Mouse (Mus musculus) left cerebral cortex, adult 2 months (tissue): ENCODE data around the gene Tmem240. TPM values are rescaled to one million over a fixed set of nuclear protein-coding genes. Genes with fewer than 3 reads are reported as not detected.

Experiments used
- DNase-seq, 2 experiments: peaks; one replicate each; pipeline ENCODE4 v3.0.0; 2021 to 2022; ENCODE audit warnings: low spot score in 2 of 2, mixed read lengths in 1 of 2; ENCODE audit errors: extremely low spot score in 1 of 2
- H3K27ac ChIP-seq: fragments of 200-600 bp; 2 replicates; pipeline ENCODE4 v1.8.1; 2022
- H3K4me3 ChIP-seq: fragments of 200-600 bp; 2 replicates; pipeline ENCODE4 v1.8.1; 2022
- CTCF ChIP-seq: fragments of 200-600 bp; IDR thresholded peaks from 2 replicates; pipeline ENCODE4 v1.8.1; 2022; ENCODE audit warnings: antibody characterized with exemption, mild to moderate bottlenecking, moderate library complexity
- intact Hi-C: fragments of 180-260 bp; cut with DNase I; formaldehyde crosslinking; loops from one replicate; pipeline ENCODE4 v1.15.1; 2025
- total RNA-seq, 2 experiments: library from RNA; stranded (reverse); gene quantifications; 2 replicates each; pipeline ENCODE4 v1.2.3; 2021

Tmem240 gene
- total RNA-seq, 2 experiments from 2014 or later: 54.0 to 57.0 TPM

- no peak overlapping the region for H3K4me3 ChIP-seq
- no peak overlapping the region for H3K27ac ChIP-seq
- TF ChIP-seq CTCF: no peak
- intact Hi-C loops: loop anchor here (5.0 kb wide), 1 partner anchor 36 kb away; the partner anchor contains the start of gene Mib2
- DNase-seq: no peak
Observed at GRCm38 (mm10) chr4:155703425-155703929, 31.1 kb upstream of the Tmem240 start.

GRCm38 (mm10) chr4:155704721-155705591, 29.6 kb upstream of the Tmem240 start, which contains the start of gene Ssu72:
Gene Ssu72 (plus strand): TSS chr4:155704800.
- DNase-seq: peak; percentile 95 to 97
- H3K4me3 ChIP-seq: peak within 1 kb of the TSS; percentile 71
- intact Hi-C loops: loop anchor here (1.0 to 5.0 kb wide), 3 partner anchors 30 to 81 kb away; partner anchors contain the start of genes Cdk11b, Mib2 and Tmem240
- H3K27ac ChIP-seq: peak within 1 kb of the TSS; percentile 95
- no peak for TF ChIP-seq CTCF

- Histone ChIP-seq H3K27ac (peak overlapping the region; percentile 95), H3K4me3 (peak overlapping the region; percentile 71)
- no peak for DNase-seq
- intact Hi-C loops: loop anchor here (1.0 to 2.0 kb wide), 2 partner anchors 29 to 81 kb away; partner anchors contain the start of genes Cdk11b and Tmem240
- TF ChIP-seq CTCF: no peak
Observed at GRCm38 (mm10) chr4:155705592-155705929, 29.0 kb upstream of the Tmem240 start.

- no peak for TF ChIP-seq CTCF
- no peak for DNase-seq
- intact Hi-C loops: no loop called here
- peak overlapping the region; percentile 45; the same call in 1 of the 2 replicates for H3K27ac ChIP-seq
- H3K4me3 ChIP-seq: no peak overlapping the region
Observed at GRCm38 (mm10) chr4:155708582-155708981, 26.0 kb upstream of the Tmem240 start.

- DNase-seq: no peak
- no peak overlapping the region for H3K4me3 ChIP-seq
- peak overlapping the region; percentile 45; the same call in 1 of the 2 replicates for H3K27ac ChIP-seq
- intact Hi-C loops: no loop called here
- TF ChIP-seq CTCF: no peak
Observed at GRCm38 (mm10) chr4:155708988-155709387, 25.6 kb upstream of the Tmem240 start.

- intact Hi-C loops: no loop called here
- Histone ChIP-seq H3K27ac (peak overlapping the region; percentile 22), H3K4me3 (no peak overlapping the region)
- no peak for DNase-seq
- no peak for TF ChIP-seq CTCF
Observed at GRCm38 (mm10) chr4:155710521-155711252, 23.9 kb upstream of the Tmem240 start.

- Histone ChIP-seq H3K4me3 (no peak overlapping the region), H3K27ac (no peak overlapping the region)
- intact Hi-C loops: loop anchor here (1.0 kb wide), 1 partner anchor 49 kb away; no protein-coding TSS in a partner anchor
- peak; percentile 67 for TF ChIP-seq CTCF
- no peak for DNase-seq
Observed at GRCm38 (mm10) chr4:155721668-155722083, 12.9 kb upstream of the Tmem240 start.

GRCm38 (mm10) chr4:155727993-155728392, 6.6 kb upstream of the Tmem240 start:
- intact Hi-C loops: no loop called here
- H3K27ac ChIP-seq: no peak overlapping the region
- no peak for TF ChIP-seq CTCF
- H3K4me3 ChIP-seq: no peak overlapping the region
- no peak for DNase-seq

- DNase-seq: no peak
- Histone ChIP-seq H3K4me3 (no peak overlapping the region), H3K27ac (no peak overlapping the region)
- intact Hi-C loops: no loop called here
- no peak for TF ChIP-seq CTCF
Observed at GRCm38 (mm10) chr4:155733267-155733666, 1.3 kb upstream of the Tmem240 start.

GRCm38 (mm10) chr4:155734951-155735702, 527 bp downstream of the Tmem240 start:
- H3K27ac ChIP-seq: peak overlapping the region; percentile 93
- intact Hi-C loops: loop anchor here (2.0 kb wide), 1 partner anchor 30 kb away; the partner anchor contains the start of gene Ssu72

GRCm38 (mm10) chr4:155735788-155736187, 1.2 kb downstream of the Tmem240 start:
- peak overlapping the region; percentile 59 for H3K4me3 ChIP-seq
- DNase-seq: no peak
- peak overlapping the region; percentile 93 for H3K27ac ChIP-seq
- intact Hi-C loops: loop anchor here (2.0 kb wide), 1 partner anchor 31 kb away; the partner anchor contains the start of gene Ssu72
- TF ChIP-seq CTCF: no peak

More at GRCm38 (mm10) chr4:155734951-155735702, 527 bp downstream of the Tmem240 start:
- DNase-seq: peak; percentile 51 to 54
- no peak for TF ChIP-seq CTCF
- peak overlapping the region; percentile 59 for H3K4me3 ChIP-seq
